Mouse (Mus musculus) liver, embryonic 13.5 days (tissue): ENCODE results near the gene Camta1. TPM values are rescaled to one million over a fixed set of nuclear protein-coding genes. Genes with fewer than 3 reads are reported as not detected.

Experiments
- ATAC-seq: fragments of 200-750 bp; cut with Nextera tagmentation; 2 replicates; pipeline ENCODE4 v1.8.0; 2017; ENCODE audit warnings: low read depth, mild to moderate bottlenecking, moderate number of reproducible peaks, moderate library complexity
- DNase-seq: peaks from one replicate; pipeline ENCODE4 v3.0.0; 2022
- H3K27ac ChIP-seq: fragments of 300-500 bp; sonication (generic); 2 replicates; pipeline ENCODE4 v1.5.1; 2015; ENCODE audit warnings: moderate library complexity, mild to moderate bottlenecking, inconsistent platforms
- H3K27me3 ChIP-seq: fragments of 300-500 bp; sonication (generic); 2 replicates; pipeline ENCODE4 v1.6.1; 2015; ENCODE audit warnings: mild to moderate bottlenecking, inconsistent platforms
- H3K36me3 ChIP-seq: fragments of 300-500 bp; sonication (generic); 2 replicates; pipeline ENCODE4 v1.6.1; 2015; ENCODE audit warnings: mild to moderate bottlenecking, inconsistent platforms
- H3K4me1 ChIP-seq: fragments of 300-500 bp; sonication (generic); replicated peaks from 2 replicates; pipeline ENCODE4 v1.6.1; 2015; ENCODE audit warnings: inconsistent platforms
- H3K4me2 ChIP-seq: fragments of 300-500 bp; sonication (generic); 2 replicates; pipeline ENCODE4 v1.6.1; 2015; ENCODE audit warnings: inconsistent platforms, mild to moderate bottlenecking, moderate library complexity
- H3K4me3 ChIP-seq: fragments of 300-500 bp; sonication (generic); replicated peaks from 2 replicates; pipeline ENCODE4 v1.5.1; 2015; ENCODE audit warnings: mild to moderate bottlenecking, inconsistent platforms
- H3K9ac ChIP-seq: fragments of 300-500 bp; sonication (generic); 2 replicates; pipeline ENCODE4 v1.6.1; 2015; ENCODE audit warnings: mild to moderate bottlenecking, inconsistent platforms
- H3K9me3 ChIP-seq: fragments of 300-500 bp; sonication (generic); replicated peaks from 2 replicates; pipeline ENCODE4 v1.6.1; 2016; ENCODE audit warnings: inconsistent platforms
- WGBS: fragments of 180-500 bp; shearing (Covaris S2); methylation state at CpG from one replicate; pipeline ENCODE4 v1.1.7; 2015; ENCODE audit not compliant: insufficient replicate concordance; 5-methylcytosine and 5-hydroxymethylcytosine counted together
- polyA plus RNA-seq: library from polyadenylated mRNA; unstranded; fragments of >200 nt; fragmentation: Nextera tagmentation; extraction: Ambion mirVana; gene quantifications from 2 replicates; pipeline ENCODE4 v1.2.1, GENCODE M21; 2015

The Camta1 gene
- polyA plus RNA-seq, 1 experiment from 2014 or later, result 43.6 TPM

GRCm38 (mm10) chr4:151713714-151714113 is 148.0 kb downstream of the Camta1 start:
- ATAC-seq (no peak), DNase-seq (no peak)
- Histone ChIP-seq H3K4me1 (peaks cover 41% of the 10 kb centered on the region), H3K27me3 (peaks cover 11% of the 10 kb centered on the region; the same call in 1 of the 2 replicates), H3K9me3 (no peaks in the 10 kb centered on the region), H3K27ac (no peak overlapping the region), H3K4me3 (no peak overlapping the region), H3K36me3 (no peaks in the 10 kb centered on the region), H3K4me2 (no peak overlapping the region), H3K9ac (no peak overlapping the region)
- 87% methylated on average over 6 of the region's 6 CpGs for WGBS

- no peak overlapping the region for H3K9ac ChIP-seq
- no peak overlapping the region for H3K27ac ChIP-seq
- no peaks in the 10 kb centered on the region for H3K36me3 ChIP-seq
- H3K4me1 ChIP-seq, result peaks cover 18% of the 10 kb centered on the region
- H3K4me3 ChIP-seq, result no peak overlapping the region
- H3K27me3 ChIP-seq, result peaks cover 11% of the 10 kb centered on the region; the same call in 1 of the 2 replicates
- H3K9me3 ChIP-seq, result no peaks in the 10 kb centered on the region
- no peak overlapping the region for H3K4me2 ChIP-seq
- peak; percentile 54; the same call in 1 of the 2 replicates for ATAC-seq
- WGBS, result 66% methylated on average over 2 of the region's 2 CpGs
- DNase-seq, result no peak
Observed at GRCm38 (mm10) chr4:151711406-151711805, 150.3 kb downstream of the Camta1 start.

- ATAC-seq, result no peak
- Histone ChIP-seq H3K27ac (no peak overlapping the region), H3K4me2 (no peak overlapping the region), H3K36me3 (no peaks in the 10 kb centered on the region), H3K4me1 (peaks cover 16% of the 10 kb centered on the region), H3K9ac (no peak overlapping the region), H3K9me3 (no peaks in the 10 kb centered on the region), H3K27me3 (peaks cover 11% of the 10 kb centered on the region; the same call in 1 of the 2 replicates), H3K4me3 (no peak overlapping the region)
- DNase-seq, result no peak
- WGBS, result 43% methylated on average over 7 of the region's 7 CpGs
Observed at GRCm38 (mm10) chr4:151710522-151710921, 151.2 kb downstream of the Camta1 start.

GRCm38 (mm10) chr4:151709269-151709668 is 152.4 kb downstream of the Camta1 start:
- Histone ChIP-seq H3K27me3 (peaks cover 11% of the 10 kb centered on the region; the same call in 1 of the 2 replicates), H3K27ac (no peak overlapping the region), H3K4me2 (no peak overlapping the region), H3K36me3 (no peaks in the 10 kb centered on the region), H3K4me3 (no peak overlapping the region), H3K9ac (no peak overlapping the region), H3K9me3 (no peaks in the 10 kb centered on the region), H3K4me1 (peaks cover 16% of the 10 kb centered on the region)
- DNase-seq, result no peak
- ATAC-seq, result no peak
- WGBS, result 65% methylated on average over 8 of the region's 8 CpGs

- Histone ChIP-seq H3K4me2 (0 out of 2 replicates have a peak overlapping the region, but pooled peaks have one; percentile 6), H3K27ac (peak overlapping the region; percentile 29; the same call in 1 of the 2 replicates)
- ATAC-seq, result peak; percentile 87
Observed at GRCm38 (mm10) chr4:151703069-151703735, 158.5 kb downstream of the Camta1 start.

GRCm38 (mm10) chr4:151702463-151702862 is 159.2 kb downstream of the Camta1 start:
- Histone ChIP-seq H3K4me3 (no peak overlapping the region), H3K27ac (no peak overlapping the region), H3K4me1 (peaks cover 18% of the 10 kb centered on the region), H3K4me2 (no peak overlapping the region), H3K27me3 (no peaks in the 10 kb centered on the region), H3K9me3 (no peaks in the 10 kb centered on the region), H3K9ac (no peak overlapping the region), H3K36me3 (no peaks in the 10 kb centered on the region)
- ATAC-seq, result no peak
- DNase-seq, result no peak
- WGBS, result 74% methylated on average over 11 of the region's 11 CpGs

More at GRCm38 (mm10) chr4:151703069-151703735, 158.5 kb downstream of the Camta1 start:
- H3K4me3 ChIP-seq, result no peak overlapping the region
- H3K27me3 ChIP-seq, result no peaks in the 10 kb centered on the region
- peaks cover 18% of the 10 kb centered on the region for H3K4me1 ChIP-seq
- H3K9ac ChIP-seq, result peak overlapping the region; percentile 42; the same call in 1 of the 2 replicates
- no peak for DNase-seq
- no peaks in the 10 kb centered on the region for H3K36me3 ChIP-seq
- 60% methylated on average over 14 of the region's 14 CpGs for WGBS
- H3K9me3 ChIP-seq, result no peaks in the 10 kb centered on the region

- no peaks in the 10 kb centered on the region for H3K36me3 ChIP-seq
- DNase-seq (no peak), ATAC-seq (no peak)
- no peak overlapping the region for H3K4me2 ChIP-seq
- H3K9ac ChIP-seq, result no peak overlapping the region
- H3K4me3 ChIP-seq, result no peak overlapping the region
- no peaks in the 10 kb centered on the region for H3K4me1 ChIP-seq
- H3K27ac ChIP-seq, result no peak overlapping the region
- no peaks in the 10 kb centered on the region for H3K27me3 ChIP-seq
- H3K9me3 ChIP-seq, result no peaks in the 10 kb centered on the region
- 76% methylated on average over 11 of the region's 11 CpGs for WGBS
Observed at GRCm38 (mm10) chr4:151695984-151696383, 165.7 kb downstream of the Camta1 start.

GRCm38 (mm10) chr4:151694531-151694930 is 167.1 kb downstream of the Camta1 start:
- no peaks in the 10 kb centered on the region for H3K4me1 ChIP-seq
- no peak overlapping the region for H3K9ac ChIP-seq
- H3K27ac ChIP-seq, result no peak overlapping the region
- DNase-seq (no peak), ATAC-seq (no peak)
- WGBS, result 83% methylated on average over 7 of the region's 7 CpGs
- H3K27me3 ChIP-seq, result no peaks in the 10 kb centered on the region
- no peaks in the 10 kb centered on the region for H3K9me3 ChIP-seq
- H3K4me2 ChIP-seq, result no peak overlapping the region
- no peak overlapping the region for H3K4me3 ChIP-seq
- no peaks in the 10 kb centered on the region for H3K36me3 ChIP-seq

GRCm38 (mm10) chr4:151694047-151694446 is 167.6 kb downstream of the Camta1 start:
- no peak overlapping the region for H3K27ac ChIP-seq
- WGBS, result 79% methylated on average over 3 of the region's 3 CpGs
- no peak overlapping the region for H3K4me2 ChIP-seq
- ATAC-seq (no peak), DNase-seq (no peak)
- no peaks in the 10 kb centered on the region for H3K36me3 ChIP-seq
- H3K27me3 ChIP-seq, result no peaks in the 10 kb centered on the region
- H3K4me3 ChIP-seq, result no peak overlapping the region
- H3K9me3 ChIP-seq, result no peaks in the 10 kb centered on the region
- H3K9ac ChIP-seq, result no peak overlapping the region
- H3K4me1 ChIP-seq, result no peaks in the 10 kb centered on the region

GRCm38 (mm10) chr4:151690041-151690440 is 171.6 kb downstream of the Camta1 start:
- no peak overlapping the region for H3K27ac ChIP-seq
- no peaks in the 10 kb centered on the region for H3K4me1 ChIP-seq
- no peak overlapping the region for H3K4me3 ChIP-seq
- no peak for DNase-seq
- no peak overlapping the region for H3K9ac ChIP-seq
- WGBS, result 69% methylated on average over 12 of the region's 12 CpGs
- no peak for ATAC-seq
- H3K9me3 ChIP-seq, result no peaks in the 10 kb centered on the region
- no peaks in the 10 kb centered on the region for H3K27me3 ChIP-seq
- no peaks in the 10 kb centered on the region for H3K36me3 ChIP-seq
- H3K4me2 ChIP-seq, result no peak overlapping the region

- Histone ChIP-seq H3K27me3 (no peaks in the 10 kb centered on the region), H3K4me2 (no peak overlapping the region), H3K4me3 (no peak overlapping the region), H3K9ac (no peak overlapping the region), H3K4me1 (no peaks in the 10 kb centered on the region), H3K27ac (no peak overlapping the region), H3K9me3 (no peaks in the 10 kb centered on the region), H3K36me3 (no peaks in the 10 kb centered on the region)
- no peak for DNase-seq
- 66% methylated on average over 5 of the region's 5 CpGs for WGBS
- no peak for ATAC-seq
Observed at GRCm38 (mm10) chr4:151688206-151688605, 173.5 kb downstream of the Camta1 start.

GRCm38 (mm10) chr4:151684596-151684995 is 177.1 kb downstream of the Camta1 start:
- no peaks in the 10 kb centered on the region for H3K27me3 ChIP-seq
- no peak overlapping the region for H3K4me3 ChIP-seq
- H3K27ac ChIP-seq, result no peak overlapping the region
- DNase-seq (no peak), ATAC-seq (no peak)
- 73% methylated on average over 7 of the region's 7 CpGs for WGBS
- H3K4me1 ChIP-seq, result no peaks in the 10 kb centered on the region
- no peak overlapping the region for H3K9ac ChIP-seq
- H3K9me3 ChIP-seq, result no peaks in the 10 kb centered on the region
- no peak overlapping the region for H3K4me2 ChIP-seq
- no peaks in the 10 kb centered on the region for H3K36me3 ChIP-seq
